Mouse (Mus musculus) liver, embryonic 16.5 days (tissue): Measurements from ENCODE around the gene Zbtb42. TPM values are rescaled to one million over a fixed set of nuclear protein-coding genes. Genes with fewer than 3 reads are reported as not detected.

Source experiments
- ATAC-seq: fragments of 200-750 bp; cut with Nextera tagmentation; 2 replicates; pipeline ENCODE4 v1.8.0; 2017; ENCODE audit warnings: low read depth, mild to moderate bottlenecking, moderate number of reproducible peaks, moderate library complexity
- H3K27ac ChIP-seq: fragments of 300-500 bp; sonication (generic); 2 replicates; pipeline ENCODE4 v1.5.1; 2014; ENCODE audit warnings: mild to moderate bottlenecking, low read length
- H3K27me3 ChIP-seq: fragments of 300-500 bp; sonication (generic); 2 replicates; pipeline ENCODE4 v1.6.1; 2014; ENCODE audit warnings: low read depth, low read length, mixed read lengths; ENCODE audit not compliant: control insufficient read depth, insufficient read depth
- H3K36me3 ChIP-seq: fragments of 300-500 bp; sonication (generic); 2 replicates; pipeline ENCODE4 v1.6.1; 2014; ENCODE audit warnings: mild to moderate bottlenecking; ENCODE audit not compliant: control insufficient read depth, insufficient read depth
- H3K4me1 ChIP-seq: fragments of 300-500 bp; sonication (generic); 2 replicates; pipeline ENCODE4 v1.6.1; 2014; ENCODE audit warnings: low read depth, low read length, mixed read lengths; ENCODE audit not compliant: control insufficient read depth
- H3K4me2 ChIP-seq: fragments of 300-500 bp; sonication (generic); 2 replicates; pipeline ENCODE4 v1.6.1; 2014; ENCODE audit warnings: low read depth, low read length, mixed read lengths
- H3K4me3 ChIP-seq: fragments of 300-500 bp; sonication (generic); 2 replicates; pipeline ENCODE4 v1.5.1; 2014; ENCODE audit warnings: low read depth, mild to moderate bottlenecking, low read length
- H3K9ac ChIP-seq: fragments of 300-500 bp; sonication (generic); 2 replicates; pipeline ENCODE4 v1.6.1; 2014; ENCODE audit warnings: low read depth, low read length
- H3K9me3 ChIP-seq: fragments of 300-500 bp; sonication (generic); replicated peaks from 2 replicates; pipeline ENCODE4 v1.6.1; 2016; ENCODE audit warnings: low read length; ENCODE audit not compliant: control insufficient read depth
- WGBS: fragments of 180-500 bp; shearing (Covaris S2); extraction: QIAGEN DNeasy Blood & Tissue Kit; methylation state at CpG from one replicate; pipeline ENCODE4 v1.1.7; 2014; ENCODE audit not compliant: insufficient replicate concordance; 5-methylcytosine and 5-hydroxymethylcytosine counted together
- polyA plus RNA-seq: library from polyadenylated mRNA; unstranded; fragments of >200 nt; fragmentation: Nextera tagmentation; extraction: Ambion mirVana; gene quantifications from 2 replicates; pipeline ENCODE4 v1.2.1, GENCODE M21; 2015

The Zbtb42 gene
- polyA plus RNA-seq, 1 experiment from 2014 or later, result 1.5 TPM

DNA sequence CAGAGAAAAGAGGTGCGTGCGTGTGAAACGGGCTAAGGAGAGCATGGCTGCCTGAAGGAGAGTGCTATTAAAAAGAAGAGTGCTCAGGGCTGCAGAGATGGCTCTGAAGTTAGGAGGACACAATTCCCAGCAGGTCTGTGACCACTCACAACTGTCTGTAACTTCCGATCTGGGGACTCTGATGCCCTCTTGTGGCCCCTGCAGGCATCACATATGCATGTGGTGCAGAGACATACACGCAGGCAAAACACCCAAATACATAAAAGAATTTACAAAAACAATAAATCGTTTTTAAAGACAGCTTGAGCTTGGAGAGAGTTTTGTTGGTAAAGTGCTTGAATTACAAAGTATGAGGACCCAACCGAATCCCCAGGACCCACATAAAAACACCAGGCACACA is 38.5 kb downstream of the Zbtb42 start:
- Histone ChIP-seq H3K9ac (no peak overlapping the region), H3K4me3 (no peak overlapping the region), H3K9me3 (no peaks in the 10 kb centered on the region), H3K27ac (no peak overlapping the region), H3K4me1 (peaks cover 1% of the 10 kb centered on the region; the same call in 1 of the 2 replicates), H3K27me3 (peaks cover 17% of the 10 kb centered on the region), H3K36me3 (no peaks in the 10 kb centered on the region), H3K4me2 (no peak overlapping the region)
- ATAC-seq, result no peak
- WGBS, result 26% methylated on average over 7 of the region's 7 CpGs

GRCm38 (mm10) chr12:112718995-112719394 is 40.4 kb downstream of the Zbtb42 start:
- no peak overlapping the region for H3K4me3 ChIP-seq
- no peak overlapping the region for H3K4me2 ChIP-seq
- peaks cover 32% of the 10 kb centered on the region for H3K27me3 ChIP-seq
- no peak overlapping the region for H3K9ac ChIP-seq
- H3K9me3 ChIP-seq, result no peaks in the 10 kb centered on the region
- H3K27ac ChIP-seq, result no peak overlapping the region
- H3K36me3 ChIP-seq, result no peaks in the 10 kb centered on the region
- WGBS, result 48% methylated on average over 5 of the region's 5 CpGs
- no peak for ATAC-seq
- peaks cover 3% of the 10 kb centered on the region for H3K4me1 ChIP-seq

GRCm38 (mm10) chr12:112720216-112720615 is 41.6 kb downstream of the Zbtb42 start, which contains the start of gene Cep170b:
Cep170b (plus strand) TSS chr12:112720455.
- Histone ChIP-seq H3K27ac (peak within 1 kb of the TSS; percentile 57), H3K4me3 (peak within 1 kb of the TSS; percentile 63), H3K9ac (peak within 1 kb of the TSS; percentile 10; the same call in 1 of the 2 replicates), H3K4me2 (peak within 1 kb of the TSS; percentile 2), H3K9me3 (no peaks in the 10 kb centered on the region), H3K27me3 (peaks cover 32% of the 10 kb centered on the region), H3K36me3 (no peaks in the 10 kb centered on the region), H3K4me1 (peaks cover 3% of the 10 kb centered on the region)
- ATAC-seq, result no peak
- WGBS, result 44% methylated on average over 6 of the region's 6 CpGs

GRCm38 (mm10) chr12:112720890-112721423 is 42.3 kb downstream of the Zbtb42 start:
- ATAC-seq, result no peak
- peak overlapping the region; percentile 10; the same call in 1 of the 2 replicates for H3K9ac ChIP-seq
- H3K27me3 ChIP-seq, result peaks cover 32% of the 10 kb centered on the region
- peak overlapping the region; percentile 63 for H3K4me3 ChIP-seq
- peaks cover 3% of the 10 kb centered on the region for H3K4me1 ChIP-seq
- H3K4me2 ChIP-seq, result peak overlapping the region; percentile 1; the same call in 1 of the 2 replicates
- 50% methylated on average over 12 of the region's 12 CpGs for WGBS
- H3K36me3 ChIP-seq, result no peaks in the 10 kb centered on the region
- H3K27ac ChIP-seq, result peak overlapping the region; percentile 57
- H3K9me3 ChIP-seq, result no peaks in the 10 kb centered on the region

- Histone ChIP-seq H3K27ac (peak overlapping the region; percentile 57), H3K27me3 (peaks cover 32% of the 10 kb centered on the region)
- WGBS, result 12% methylated on average over 31 of the region's 69 CpGs
Measured at GRCm38 (mm10) chr12:112721424-112722239, 43.0 kb downstream of the Zbtb42 start.

DNA sequence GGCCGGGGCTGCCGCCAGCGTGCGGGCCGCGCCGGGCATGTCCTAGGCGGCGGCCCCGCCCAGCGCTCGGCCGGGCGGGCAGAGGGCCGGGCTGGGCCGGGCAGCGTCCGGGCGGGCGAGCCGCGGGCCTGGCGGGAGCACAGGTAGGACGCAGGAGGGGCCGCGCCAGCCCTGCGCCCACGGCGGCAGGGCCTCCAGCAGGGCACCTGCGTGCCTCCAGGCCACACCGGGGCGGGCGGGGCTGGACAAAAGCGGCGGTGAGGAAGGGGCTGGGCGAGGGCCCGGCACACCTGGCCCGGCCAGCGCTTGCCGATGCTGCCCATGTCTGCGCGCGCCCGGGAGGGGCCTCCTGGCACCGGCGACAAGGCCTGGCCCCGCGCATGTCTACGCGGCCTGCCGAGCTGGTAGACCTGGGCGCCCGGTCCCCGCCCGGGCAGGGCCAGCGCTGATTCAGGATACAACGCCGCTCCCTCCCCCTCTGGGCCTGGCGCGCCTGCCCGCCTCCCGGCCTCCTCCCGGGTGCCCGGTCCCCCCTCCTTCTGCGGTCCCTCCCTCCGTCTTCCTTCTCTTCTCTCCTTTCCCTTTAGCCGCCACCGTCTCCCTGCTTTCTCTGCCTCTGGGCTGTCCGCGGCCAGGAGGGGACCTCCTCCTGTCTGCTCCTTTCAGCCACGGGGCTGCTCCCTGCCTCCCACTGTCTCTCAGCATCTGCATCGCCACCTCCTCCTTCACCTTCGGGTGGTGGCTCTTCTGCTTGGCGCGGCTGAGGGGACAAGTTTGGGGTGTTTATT is 43.8 kb downstream of the Zbtb42 start:
- Histone ChIP-seq H3K27ac (peak overlapping the region; percentile 56; the same call in 1 of the 2 replicates), H3K4me2 (peak overlapping the region; percentile 66), H3K9ac (peak overlapping the region; percentile 53), H3K36me3 (no peaks in the 10 kb centered on the region), H3K9me3 (no peaks in the 10 kb centered on the region), H3K4me3 (peak overlapping the region; percentile 63), H3K27me3 (peaks cover 32% of the 10 kb centered on the region), H3K4me1 (peaks cover 3% of the 10 kb centered on the region)
- 0 out of 2 replicates have a peak, but pooled peaks have one; percentile 8 for ATAC-seq
- 1% methylated on average over 52 of the region's 75 CpGs for WGBS

More at GRCm38 (mm10) chr12:112721424-112722239, 43.0 kb downstream of the Zbtb42 start:
- Histone ChIP-seq H3K4me1 (peaks cover 3% of the 10 kb centered on the region), H3K4me2 (peak overlapping the region; percentile 66), H3K4me3 (peak overlapping the region; percentile 63), H3K9ac (peak overlapping the region; percentile 53), H3K36me3 (no peaks in the 10 kb centered on the region), H3K9me3 (no peaks in the 10 kb centered on the region)
- ATAC-seq, result peak; percentile 78

DNA sequence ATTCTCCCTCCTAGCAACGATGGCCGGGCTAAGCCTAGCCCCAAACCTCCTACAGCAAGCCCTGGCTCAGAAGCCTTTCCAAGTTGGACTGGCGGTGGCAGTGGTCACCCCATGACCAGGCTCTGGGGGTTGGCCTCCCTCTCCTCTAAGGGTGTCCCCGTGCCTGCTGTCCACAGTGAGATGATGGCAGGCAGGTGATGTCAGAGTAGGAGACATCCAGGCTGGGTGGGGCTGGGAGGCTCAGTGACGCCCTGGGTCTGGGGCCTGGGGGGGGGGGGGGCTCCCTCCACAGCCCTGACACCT is 44.4 kb downstream of the Zbtb42 start:
- no peaks in the 10 kb centered on the region for H3K9me3 ChIP-seq
- ATAC-seq, result no peak
- H3K36me3 ChIP-seq, result no peaks in the 10 kb centered on the region
- peak overlapping the region; percentile 66 for H3K4me2 ChIP-seq
- no peak overlapping the region for H3K9ac ChIP-seq
- peaks cover 3% of the 10 kb centered on the region for H3K4me1 ChIP-seq
- H3K27me3 ChIP-seq, result peaks cover 32% of the 10 kb centered on the region
- no peak overlapping the region for H3K27ac ChIP-seq
- 13% methylated on average over 5 of the region's 5 CpGs for WGBS
- peak overlapping the region; percentile 63 for H3K4me3 ChIP-seq

DNA sequence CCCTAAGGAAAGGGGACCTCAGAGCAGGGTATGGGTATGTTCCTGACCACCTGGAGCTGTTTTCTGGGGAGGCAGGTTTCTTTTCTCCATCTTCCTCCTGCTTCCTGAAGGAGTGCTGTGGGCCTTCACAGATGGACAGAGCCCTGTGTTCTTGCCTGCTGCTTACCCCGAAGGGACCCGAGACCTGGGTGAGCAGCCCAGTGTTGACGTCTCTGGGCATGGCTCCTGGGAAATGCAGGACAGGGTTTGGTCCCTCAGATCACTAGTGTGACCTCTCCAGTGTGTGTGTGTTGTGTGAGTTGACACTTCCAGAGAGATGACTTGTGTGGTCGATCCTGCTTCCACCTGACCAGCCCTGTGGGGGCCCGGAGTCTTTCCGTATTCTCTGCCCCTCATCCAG is 44.8 kb downstream of the Zbtb42 start:
- H3K4me2 ChIP-seq, result 0 out of 2 replicates have a peak overlapping the region, but pooled peaks have one; percentile 66
- peaks cover 3% of the 10 kb centered on the region for H3K4me1 ChIP-seq
- H3K27ac ChIP-seq, result no peak overlapping the region
- no peaks in the 10 kb centered on the region for H3K9me3 ChIP-seq
- H3K9ac ChIP-seq, result no peak overlapping the region
- H3K27me3 ChIP-seq, result peaks cover 32% of the 10 kb centered on the region
- no peaks in the 10 kb centered on the region for H3K36me3 ChIP-seq
- no peak overlapping the region for H3K4me3 ChIP-seq
- ATAC-seq, result no peak
- 63% methylated on average over 6 of the region's 6 CpGs for WGBS
